Mouse (Mus musculus): Measurements from ENCODE around the gene Clmn. TPM values are rescaled to one million over a fixed set of nuclear protein-coding genes. Genes with fewer than 3 reads are reported as not detected.
"Not testable (repeated sequence)": the region's sequence is repeated elsewhere in the genome, so short reads cannot be mapped to it uniquely, and the experiment has no call there.

Clmn gene
- polyA plus RNA-seq, 1 experiment from 2014 or later, result 0.79 TPM

GRCm38 (mm10) chr12:104740841-104741787, 123.8 kb downstream of the Clmn start:
- 63% methylated on average over 12 of the region's 12 CpGs for WGBS
- H3K27me3 ChIP-seq (ENCODE audit: control insufficient read depth, insufficient read depth, low read length), result no peaks in the 10 kb centered on the region
- H3K9ac ChIP-seq (replicated peaks; ENCODE audit: low read depth, low read length), result no peak overlapping the region
- no peak overlapping the region for H3K27ac ChIP-seq (ENCODE audit: low read depth, low read length)
- H3K4me2 ChIP-seq (ENCODE audit: low read depth, low read length), result no peak overlapping the region
- no peaks in the 10 kb centered on the region for H3K36me3 ChIP-seq (ENCODE audit: control insufficient read depth, insufficient read depth, low read length)
- H3K9me3 ChIP-seq (ENCODE audit: control insufficient read depth, low read length), result no peaks in the 10 kb centered on the region
- H3K4me3 ChIP-seq (ENCODE audit: low read depth, low read length), result no peak overlapping the region
- H3K4me1 ChIP-seq (ENCODE audit: control insufficient read depth, insufficient read depth, low read length), result peaks cover 20% of the 10 kb centered on the region
- no peak for ATAC-seq (ENCODE audit: low read depth)

DNA sequence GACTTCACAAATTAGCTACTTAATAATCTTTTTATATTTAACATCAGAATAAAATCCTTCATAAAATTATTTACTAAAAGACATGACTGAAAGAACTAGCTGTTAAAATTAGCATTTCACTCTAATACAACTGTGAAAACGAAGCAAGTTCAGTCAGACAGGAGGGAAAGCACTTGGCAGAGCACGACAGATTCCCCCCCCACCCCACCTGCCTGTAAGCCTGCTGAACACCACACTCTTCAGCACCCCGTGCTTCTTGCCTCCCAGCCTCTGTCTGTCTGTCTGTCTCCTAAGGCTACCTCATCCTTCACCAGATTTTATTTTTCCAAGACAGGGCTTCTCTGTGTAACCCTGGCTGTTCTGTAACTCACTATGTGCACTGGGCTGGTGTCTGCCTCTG, 125.9 kb downstream of the Clmn start:
- peaks cover 28% of the 10 kb centered on the region for H3K4me1 ChIP-seq (ENCODE audit: control insufficient read depth, insufficient read depth, low read length)
- no peak for ATAC-seq (ENCODE audit: low read depth)
- no peaks in the 10 kb centered on the region for H3K27me3 ChIP-seq (ENCODE audit: control insufficient read depth, insufficient read depth, low read length)
- H3K9me3 ChIP-seq (ENCODE audit: control insufficient read depth, low read length), result no peaks in the 10 kb centered on the region
- H3K27ac ChIP-seq (ENCODE audit: low read depth, low read length), result no peak overlapping the region
- 27% methylated on average over 3 of the region's 3 CpGs for WGBS
- H3K36me3 ChIP-seq (ENCODE audit: control insufficient read depth, insufficient read depth, low read length), result no peaks in the 10 kb centered on the region
- H3K4me2 ChIP-seq (ENCODE audit: low read depth, low read length), result no peak overlapping the region
- H3K4me3 ChIP-seq (ENCODE audit: low read depth, low read length), result no peak overlapping the region
- no peak overlapping the region for H3K9ac ChIP-seq (replicated peaks; ENCODE audit: low read depth, low read length)

DNA sequence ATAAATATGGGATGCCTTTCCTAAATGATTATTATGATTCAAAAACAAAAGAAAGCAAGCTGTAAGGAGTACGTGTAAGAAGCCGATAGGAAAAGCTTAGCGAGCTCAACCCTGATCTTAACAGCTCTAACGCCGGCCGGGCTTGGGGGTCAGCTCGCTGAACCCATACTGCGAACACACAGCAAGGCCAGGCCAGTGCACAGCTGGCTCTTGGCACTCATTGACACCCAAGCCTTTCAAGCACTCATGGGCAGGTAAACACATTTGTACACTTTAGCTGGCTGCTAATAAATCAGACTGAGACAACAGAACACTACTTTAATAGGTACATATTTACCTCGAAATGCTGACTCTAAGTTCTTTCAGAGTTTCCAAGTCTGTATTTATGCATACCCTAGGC, 126.4 kb downstream of the Clmn start:
- 41% methylated on average over 9 of the region's 9 CpGs for WGBS
- ATAC-seq (ENCODE audit: low read depth), result no peak

GRCm38 (mm10) chr12:104737666-104738065, 127.2 kb downstream of the Clmn start:
- Histone ChIP-seq H3K27ac (ENCODE audit: low read depth, low read length) (no peak overlapping the region), H3K9me3 (ENCODE audit: control insufficient read depth, low read length) (no peaks in the 10 kb centered on the region), H3K27me3 (ENCODE audit: control insufficient read depth, insufficient read depth, low read length) (no peaks in the 10 kb centered on the region), H3K9ac (replicated peaks; ENCODE audit: low read depth, low read length) (no peak overlapping the region), H3K4me2 (ENCODE audit: low read depth, low read length) (no peak overlapping the region), H3K36me3 (ENCODE audit: control insufficient read depth, insufficient read depth, low read length) (no peaks in the 10 kb centered on the region; the same call in 1 of the 2 replicates), H3K4me3 (ENCODE audit: low read depth, low read length) (no peak overlapping the region), H3K4me1 (ENCODE audit: control insufficient read depth, insufficient read depth, low read length) (peaks cover 29% of the 10 kb centered on the region)
- WGBS, result 41% methylated on average over 10 of the region's 10 CpGs
- ATAC-seq (ENCODE audit: low read depth), result no peak

More for the DNA sequence above, 126.4 kb downstream of the Clmn start:
- Histone ChIP-seq H3K27me3 (ENCODE audit: control insufficient read depth, insufficient read depth, low read length) (no peaks in the 10 kb centered on the region), H3K4me1 (ENCODE audit: control insufficient read depth, insufficient read depth, low read length) (peaks cover 28% of the 10 kb centered on the region), H3K9ac (replicated peaks; ENCODE audit: low read depth, low read length) (no peak overlapping the region), H3K27ac (ENCODE audit: low read depth, low read length) (no peak overlapping the region), H3K36me3 (ENCODE audit: control insufficient read depth, insufficient read depth, low read length) (no peaks in the 10 kb centered on the region), H3K4me2 (ENCODE audit: low read depth, low read length) (no peak overlapping the region), H3K9me3 (ENCODE audit: control insufficient read depth, low read length) (no peaks in the 10 kb centered on the region), H3K4me3 (ENCODE audit: low read depth, low read length) (no peak overlapping the region)

DNA sequence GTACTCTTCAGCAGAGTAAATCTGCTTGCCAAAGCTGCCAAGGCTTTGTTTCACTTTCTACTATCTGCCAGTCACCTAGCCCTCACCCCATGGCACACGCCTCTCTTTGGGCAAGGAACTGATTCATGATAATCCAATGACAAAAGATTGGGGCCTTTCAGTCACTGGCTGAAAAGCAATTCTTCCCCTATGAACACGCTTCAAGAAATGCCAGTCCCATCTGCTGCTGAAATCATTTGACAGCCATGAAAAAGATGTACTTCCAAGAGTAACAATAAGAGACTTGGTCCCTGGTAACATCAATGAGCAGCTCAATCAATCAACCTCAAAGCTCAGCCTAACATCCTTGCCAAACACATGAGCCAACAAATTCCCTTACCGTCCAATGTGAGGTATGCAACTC, 128.9 kb downstream of the Clmn start:
- H3K9ac ChIP-seq (replicated peaks; ENCODE audit: low read depth, low read length), result no peak overlapping the region
- no peaks in the 10 kb centered on the region for H3K27me3 ChIP-seq (ENCODE audit: control insufficient read depth, insufficient read depth, low read length)
- H3K9me3 ChIP-seq (ENCODE audit: control insufficient read depth, low read length), result no peaks in the 10 kb centered on the region
- no peak overlapping the region for H3K4me2 ChIP-seq (ENCODE audit: low read depth, low read length)
- ATAC-seq (ENCODE audit: low read depth), result peak; percentile 70
- H3K4me1 ChIP-seq (ENCODE audit: control insufficient read depth, insufficient read depth, low read length), result peaks cover 28% of the 10 kb centered on the region
- H3K27ac ChIP-seq (ENCODE audit: low read depth, low read length), result no peak overlapping the region
- no peak overlapping the region for H3K4me3 ChIP-seq (ENCODE audit: low read depth, low read length)
- 15% methylated on average over 3 of the region's 3 CpGs for WGBS
- peaks cover 1% of the 10 kb centered on the region; the same call in 1 of the 2 replicates for H3K36me3 ChIP-seq (ENCODE audit: control insufficient read depth, insufficient read depth, low read length)

- Histone ChIP-seq H3K36me3 (ENCODE audit: control insufficient read depth, insufficient read depth, low read length) (peaks cover 22% of the 10 kb centered on the region), H3K9me3 (ENCODE audit: control insufficient read depth, low read length) (no peaks in the 10 kb centered on the region), H3K27ac (ENCODE audit: low read depth, low read length) (no peak overlapping the region), H3K4me1 (ENCODE audit: control insufficient read depth, insufficient read depth, low read length) (peaks cover 28% of the 10 kb centered on the region), H3K4me3 (ENCODE audit: low read depth, low read length) (no peak overlapping the region), H3K27me3 (ENCODE audit: control insufficient read depth, insufficient read depth, low read length) (no peaks in the 10 kb centered on the region), H3K9ac (replicated peaks; ENCODE audit: low read depth, low read length) (no peak overlapping the region), H3K4me2 (ENCODE audit: low read depth, low read length) (no peak overlapping the region)
- no peak for ATAC-seq (ENCODE audit: low read depth)
Observed at GRCm38 (mm10) chr12:104733165-104733564, 131.7 kb downstream of the Clmn start.

DNA sequence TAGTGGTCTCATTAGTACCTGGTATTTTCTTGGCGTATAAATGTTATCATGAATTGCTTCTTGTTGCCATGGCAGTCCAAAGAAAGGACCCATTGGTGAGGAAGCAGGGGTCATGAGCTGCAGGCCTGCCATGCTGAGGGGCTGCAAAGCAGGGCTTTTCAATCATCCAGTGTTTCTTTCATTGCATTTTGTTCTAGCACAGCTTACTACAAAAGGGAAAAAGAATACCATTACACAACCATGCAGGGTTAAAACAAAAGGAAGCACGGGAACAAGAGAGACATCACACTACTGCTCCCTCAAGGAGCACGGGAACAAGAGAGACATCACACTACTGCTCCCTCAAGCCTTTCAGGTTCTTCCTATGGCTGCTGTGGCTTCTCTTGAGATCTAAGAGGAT, 133.1 kb downstream of the Clmn start:
- WGBS, result 14% methylated on average over 3 of the region's 3 CpGs
- H3K9ac ChIP-seq (replicated peaks; ENCODE audit: low read depth, low read length), result no peak overlapping the region
- ATAC-seq (ENCODE audit: low read depth), result no peak
- H3K27ac ChIP-seq (ENCODE audit: low read depth, low read length), result no peak overlapping the region
- H3K4me2 ChIP-seq (ENCODE audit: low read depth, low read length), result no peak overlapping the region
- peaks cover 19% of the 10 kb centered on the region for H3K4me1 ChIP-seq (ENCODE audit: control insufficient read depth, insufficient read depth, low read length)
- no peaks in the 10 kb centered on the region for H3K9me3 ChIP-seq (ENCODE audit: control insufficient read depth, low read length)
- H3K36me3 ChIP-seq (ENCODE audit: control insufficient read depth, insufficient read depth, low read length), result peaks cover 32% of the 10 kb centered on the region
- H3K27me3 ChIP-seq (ENCODE audit: control insufficient read depth, insufficient read depth, low read length), result no peaks in the 10 kb centered on the region
- no peak overlapping the region for H3K4me3 ChIP-seq (ENCODE audit: low read depth, low read length)

DNA sequence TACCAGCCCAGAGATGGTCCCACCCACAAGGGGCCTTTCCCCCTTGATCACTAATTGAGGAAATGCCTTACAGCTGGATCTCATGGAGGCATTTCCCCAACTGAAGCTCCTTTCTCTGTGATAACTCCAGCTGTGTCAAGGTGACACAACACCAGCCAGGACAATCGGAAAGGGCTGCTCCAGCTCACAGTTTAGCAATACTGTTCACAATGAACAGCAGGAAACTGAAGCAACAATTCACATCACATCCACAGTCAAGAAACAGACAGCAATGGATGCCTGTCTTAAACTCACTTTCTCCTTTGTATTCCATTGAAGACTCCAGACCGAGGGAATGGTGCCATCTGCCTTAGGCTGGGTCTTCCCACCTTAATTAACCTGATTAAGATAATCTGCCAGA, 138.4 kb downstream of the Clmn start:
- 82% methylated on average over 2 of the region's 2 CpGs for WGBS

GRCm38 (mm10) chr12:104722056-104722455, 142.8 kb downstream of the Clmn start:
- Histone ChIP-seq H3K4me3 (ENCODE audit: low read depth, low read length) (no peak overlapping the region), H3K36me3 (ENCODE audit: control insufficient read depth, insufficient read depth, low read length) (peaks cover 17% of the 10 kb centered on the region), H3K4me1 (ENCODE audit: control insufficient read depth, insufficient read depth, low read length) (no peaks in the 10 kb centered on the region), H3K27me3 (ENCODE audit: control insufficient read depth, insufficient read depth, low read length) (no peaks in the 10 kb centered on the region), H3K4me2 (ENCODE audit: low read depth, low read length) (no peak overlapping the region), H3K9me3 (ENCODE audit: control insufficient read depth, low read length) (no peaks in the 10 kb centered on the region), H3K9ac (replicated peaks; ENCODE audit: low read depth, low read length) (no peak overlapping the region), H3K27ac (ENCODE audit: low read depth, low read length) (no peak overlapping the region)
- no peak for ATAC-seq (ENCODE audit: low read depth)
- 92% methylated on average over 10 of the region's 10 CpGs for WGBS

More for the DNA sequence above, 138.4 kb downstream of the Clmn start:
- not testable (repeated sequence) for H3K27me3 ChIP-seq (ENCODE audit: control insufficient read depth, insufficient read depth, low read length); H3K4me3 ChIP-seq (ENCODE audit: low read depth, low read length); ATAC-seq (ENCODE audit: low read depth); H3K9ac ChIP-seq (replicated peaks; ENCODE audit: low read depth, low read length); H3K4me1 ChIP-seq (ENCODE audit: control insufficient read depth, insufficient read depth, low read length); H3K9me3 ChIP-seq (ENCODE audit: control insufficient read depth, low read length); H3K4me2 ChIP-seq (ENCODE audit: low read depth, low read length); H3K27ac ChIP-seq (ENCODE audit: low read depth, low read length)
- peaks cover 44% of the 10 kb centered on the region for H3K36me3 ChIP-seq (ENCODE audit: control insufficient read depth, insufficient read depth, low read length)

Data from neural tube, embryonic 14.5 days (tissue).